Mouse (Mus musculus): ENCODE results near the gene Dcdc2b.

Dcdc2b gene

GRCm38 (mm10) chr4:129614093-129614492 lies at the start of gene Dcdc2b:
TSS of gene Dcdc2b (minus strand) at chr4:129614257.
- no peak for DNase-seq (ENCODE audit: low spot score in 2 of 2)

DNA sequence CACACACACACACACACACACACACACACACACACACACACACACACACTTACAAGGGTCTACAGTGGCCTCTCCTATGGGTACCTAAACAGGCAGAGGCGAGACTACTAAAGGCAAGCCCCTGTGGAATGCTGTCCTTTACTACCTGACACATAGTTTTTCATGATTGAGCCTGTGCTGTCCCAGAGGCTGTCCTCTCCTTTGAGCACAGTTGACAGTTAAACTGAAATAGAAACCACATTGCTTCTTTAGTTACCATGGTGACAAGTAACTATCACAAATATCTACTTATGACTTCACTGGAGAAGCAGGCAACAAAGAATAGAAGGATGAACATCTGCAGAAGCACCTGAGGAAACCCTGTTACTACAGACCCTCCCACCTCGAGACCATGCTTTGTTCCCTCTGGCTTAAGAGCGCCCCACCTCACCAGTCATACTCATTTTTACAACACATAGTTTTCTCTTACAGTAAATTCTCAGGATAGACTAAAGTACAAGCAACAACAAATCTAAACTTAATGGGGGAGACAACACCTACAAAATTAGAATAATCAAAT lies 48.3 kb upstream of the Dcdc2b start:
- DNase-seq (ENCODE audit: low spot score in 2 of 2), result no peak

GRCm38 (mm10) chr4:129661584-129661983 lies 47.5 kb upstream of the Dcdc2b start:
- no peak for DNase-seq (ENCODE audit: low spot score in 2 of 2)

DNA sequence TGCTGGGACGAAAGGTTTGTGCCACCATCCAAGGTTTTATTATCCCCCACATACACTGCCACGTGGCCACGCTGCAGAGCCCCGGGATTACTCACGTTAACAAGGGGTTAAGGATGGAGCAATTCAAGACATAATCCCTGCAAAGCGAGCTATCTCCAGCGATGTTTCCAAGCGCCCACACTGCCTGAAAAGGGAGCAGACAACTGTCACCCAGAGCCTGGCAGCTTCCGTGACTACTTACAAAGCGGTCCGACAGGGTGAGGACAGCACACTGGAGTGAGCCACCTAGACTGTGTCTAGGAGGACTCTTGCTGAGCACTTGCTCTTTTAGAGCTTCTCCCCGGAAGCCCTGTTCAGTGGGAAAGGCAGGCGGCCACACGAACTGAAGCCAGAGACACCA lies 40.7 kb upstream of the Dcdc2b start:
- no peak for DNase-seq (ENCODE audit: low spot score in 2 of 2)

GRCm38 (mm10) chr4:129650359-129650758 lies 36.3 kb upstream of the Dcdc2b start:
- DNase-seq (ENCODE audit: low spot score in 2 of 2), result no peak

DNA sequence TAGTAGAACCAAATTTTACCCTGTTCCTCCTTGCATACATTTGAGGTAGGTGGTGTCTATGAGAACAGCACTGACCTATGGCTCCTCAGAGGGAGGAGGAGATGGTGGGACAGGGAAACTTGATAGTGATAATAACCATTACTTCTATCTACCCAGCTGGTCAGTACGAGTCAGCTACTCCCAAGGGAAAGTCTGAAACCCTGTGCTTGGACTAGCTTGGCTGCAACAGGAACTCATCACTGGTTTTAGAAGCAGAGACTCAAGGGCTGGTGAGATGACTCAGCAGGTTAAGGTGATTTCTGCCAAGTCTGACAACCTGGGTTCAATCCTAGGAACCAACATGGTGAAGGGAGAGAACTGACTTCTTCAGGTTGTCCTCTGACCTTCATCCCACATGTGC lies 34.6 kb upstream of the Dcdc2b start:
- no peak for DNase-seq (ENCODE audit: low spot score in 2 of 2)

- DNase-seq (ENCODE audit: low spot score in 2 of 2), result no peak
These were observed 31.1 kb upstream of the Dcdc2b start for GRCm38 (mm10) chr4:129645204-129645603.

GRCm38 (mm10) chr4:129641756-129642155 lies 27.7 kb upstream of the Dcdc2b start:
- DNase-seq (ENCODE audit: low spot score in 2 of 2), result no peak

DNA sequence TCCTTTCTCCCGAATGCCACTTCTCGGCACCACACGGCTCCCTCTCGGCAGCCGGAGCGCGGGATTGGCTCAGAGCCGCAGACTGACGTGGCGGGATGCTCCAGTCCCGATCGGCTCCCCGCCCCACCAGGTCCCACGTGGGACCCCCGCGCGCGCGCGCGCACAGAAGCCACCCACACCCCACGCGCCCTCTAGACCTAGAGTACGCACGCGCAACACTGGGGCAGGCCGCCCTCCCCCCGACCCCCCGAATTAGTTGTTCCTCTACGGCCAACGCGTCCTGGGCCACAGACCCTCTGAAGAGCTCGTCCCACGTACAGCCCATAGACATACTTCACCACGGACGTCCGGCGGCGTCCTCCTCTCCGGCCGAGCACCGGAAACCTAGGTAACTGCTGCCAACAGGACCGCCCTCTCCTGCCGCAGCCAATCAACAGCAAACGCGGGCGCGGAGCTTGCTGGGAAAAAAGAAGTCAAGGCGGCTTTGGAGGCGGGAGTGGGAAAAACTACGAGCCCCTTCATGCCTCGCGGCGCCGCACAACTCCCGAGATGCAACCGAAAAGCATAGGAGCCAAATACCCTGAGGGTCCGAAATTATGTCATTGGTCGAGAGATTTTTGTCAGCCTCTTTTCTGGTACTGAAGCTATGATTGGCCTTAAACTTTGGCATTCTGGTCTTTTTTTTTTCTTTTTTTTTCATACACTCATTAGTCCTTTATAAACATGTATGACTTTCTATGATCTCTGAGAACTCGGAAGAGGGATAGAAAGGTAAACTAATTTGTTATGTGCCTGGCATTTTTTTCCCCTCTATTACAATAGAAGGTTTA lies 26.8 kb upstream of the Dcdc2b start, which contains the start of gene Txlna:
Txlna (minus strand) TSS at position 428 of the 830 bp plus-strand sequence.
- peak; percentile 91 to 93 for DNase-seq (ENCODE audit: low spot score in 2 of 2)

DNA sequence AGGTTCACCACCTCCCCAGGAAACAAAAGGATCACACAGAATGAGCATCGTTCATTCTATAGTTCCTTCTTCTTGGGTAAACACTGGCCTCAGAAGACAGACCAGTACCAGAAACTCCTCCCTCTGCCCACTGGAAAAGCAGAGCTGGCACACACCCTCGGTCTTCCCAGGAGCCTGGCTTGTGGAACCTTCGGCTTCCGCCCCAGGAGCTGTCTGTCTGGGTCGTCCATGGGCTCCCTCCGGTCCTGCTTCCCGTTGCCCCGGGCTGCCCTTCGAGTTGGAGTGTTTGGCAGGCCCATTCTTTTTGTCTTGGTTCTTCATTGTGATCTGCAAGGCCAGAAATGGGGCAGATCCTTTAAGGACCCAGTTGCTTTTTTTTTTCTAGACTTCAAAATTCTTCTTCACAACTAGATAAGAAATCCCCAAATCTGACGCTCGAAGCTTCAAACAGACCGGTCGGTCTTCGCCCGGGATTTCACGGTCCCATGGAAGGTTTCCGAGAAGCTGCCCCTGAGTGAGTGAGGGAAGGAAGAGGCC lies 26.1 kb upstream of the Dcdc2b start:
- DNase-seq (ENCODE audit: low spot score in 2 of 2), result no peak

DNA sequence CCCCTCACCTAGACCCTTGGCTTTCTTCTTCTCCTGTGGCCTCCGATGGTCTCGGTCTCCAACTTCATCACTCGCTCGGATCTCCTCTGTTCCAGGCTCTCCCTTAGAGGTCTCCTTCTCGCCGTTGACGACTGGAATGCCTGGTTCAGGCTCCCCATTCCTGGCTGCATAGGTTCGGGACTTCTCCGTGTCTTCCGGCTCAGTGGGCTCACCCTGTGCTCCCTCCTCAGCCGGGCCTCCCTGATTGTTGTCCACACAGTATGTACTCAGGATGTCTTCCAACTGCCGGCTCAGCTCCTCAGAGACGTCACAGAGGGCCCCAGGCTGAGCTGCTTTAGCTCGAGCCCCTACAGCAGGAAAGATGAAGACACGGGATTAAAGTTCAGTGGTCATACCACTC lies 25.2 kb upstream of the Dcdc2b start:
- DNase-seq (ENCODE audit: low spot score in 2 of 2), result no peak

DNA sequence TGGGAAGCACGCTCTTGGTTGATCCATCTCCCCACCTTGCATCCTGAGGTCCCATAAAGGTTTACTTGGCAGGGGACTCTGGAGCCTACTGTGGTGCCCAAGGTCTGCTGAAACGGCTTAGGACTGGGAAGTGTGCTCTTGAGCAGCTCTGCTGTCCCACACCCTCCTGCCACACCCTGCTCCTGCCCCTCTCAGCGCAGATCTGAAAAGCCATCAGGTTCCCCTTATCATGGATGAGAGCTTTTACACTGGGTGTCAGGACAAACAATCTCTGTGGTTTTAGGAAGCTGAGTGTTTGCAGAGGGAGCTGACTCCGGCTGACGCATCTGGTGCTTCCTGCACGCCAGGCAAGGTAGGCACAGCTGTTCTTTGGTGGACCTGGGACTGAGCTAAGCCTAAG lies 19.8 kb upstream of the Dcdc2b start:
- DNase-seq (ENCODE audit: low spot score in 2 of 2), result no peak

- no peak for DNase-seq (ENCODE audit: low spot score in 2 of 2)
These were observed 17.8 kb upstream of the Dcdc2b start for GRCm38 (mm10) chr4:129631867-129632266.

DNA sequence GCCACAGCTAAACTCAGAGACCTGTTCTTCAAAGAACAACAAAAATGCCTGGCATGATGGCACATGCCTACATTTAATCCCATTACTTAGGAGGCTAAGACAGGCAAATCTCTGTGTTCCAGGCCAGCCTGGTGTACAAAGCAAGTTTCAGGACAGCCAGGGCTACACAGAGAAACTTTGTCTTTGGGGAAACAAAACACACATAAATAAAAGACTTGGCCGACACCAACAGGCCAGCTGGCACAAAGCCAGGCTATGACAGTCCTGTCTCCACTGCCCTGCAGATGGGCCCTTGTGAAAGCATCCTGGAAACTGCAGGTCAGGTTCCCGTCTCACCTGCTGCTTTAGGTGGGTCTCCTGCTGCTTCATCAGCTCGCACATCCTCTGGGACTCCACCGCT lies 16.9 kb upstream of the Dcdc2b start:
- DNase-seq (ENCODE audit: low spot score in 2 of 2), result no peak

DNA sequence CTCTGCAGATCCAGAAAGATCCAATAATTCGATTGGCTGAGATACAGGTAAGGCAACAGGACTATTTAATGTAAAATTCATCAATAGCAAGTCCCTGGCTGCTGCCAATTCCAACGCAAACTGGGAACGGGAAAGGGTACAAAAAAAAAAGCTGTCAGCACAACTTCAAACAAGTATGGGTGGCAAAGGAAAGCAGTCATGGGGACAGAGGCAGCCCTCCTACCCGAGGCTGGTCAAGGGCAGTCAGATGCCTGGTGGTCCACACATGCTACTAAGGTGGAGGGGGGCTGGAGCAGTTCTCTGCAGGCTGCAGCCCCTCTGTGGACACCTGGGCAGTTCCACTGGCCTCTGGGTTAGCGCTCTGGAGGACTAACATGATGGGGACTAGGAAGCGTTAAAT lies 12.0 kb upstream of the Dcdc2b start:
- DNase-seq (ENCODE audit: low spot score in 2 of 2), result no peak

DNA sequence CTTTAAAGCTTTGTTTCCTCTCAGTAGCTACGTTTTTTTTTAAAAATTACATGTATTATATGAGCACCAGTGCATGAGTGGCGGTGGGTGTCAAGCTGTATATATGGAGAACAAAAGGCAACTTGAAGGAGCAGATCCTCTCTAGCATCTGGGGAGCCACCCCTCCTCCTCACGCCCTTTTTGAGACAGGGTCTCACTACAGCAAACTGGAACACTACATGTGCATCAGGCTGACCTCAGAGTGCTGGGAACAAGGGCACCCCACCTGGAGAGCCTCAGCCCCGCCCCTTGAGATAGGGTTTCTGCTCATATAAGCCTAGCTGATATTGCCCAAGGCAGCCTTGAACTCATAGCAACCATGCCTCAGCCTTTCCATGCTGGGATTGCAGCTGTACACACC lies 11.4 kb upstream of the Dcdc2b start:
- DNase-seq (ENCODE audit: low spot score in 2 of 2), result no peak

GRCm38 (mm10) chr4:129625029-129625370 lies 10.9 kb upstream of the Dcdc2b start:
- DNase-seq (ENCODE audit: low spot score in 2 of 2), result peak; percentile 30 to 73

DNA sequence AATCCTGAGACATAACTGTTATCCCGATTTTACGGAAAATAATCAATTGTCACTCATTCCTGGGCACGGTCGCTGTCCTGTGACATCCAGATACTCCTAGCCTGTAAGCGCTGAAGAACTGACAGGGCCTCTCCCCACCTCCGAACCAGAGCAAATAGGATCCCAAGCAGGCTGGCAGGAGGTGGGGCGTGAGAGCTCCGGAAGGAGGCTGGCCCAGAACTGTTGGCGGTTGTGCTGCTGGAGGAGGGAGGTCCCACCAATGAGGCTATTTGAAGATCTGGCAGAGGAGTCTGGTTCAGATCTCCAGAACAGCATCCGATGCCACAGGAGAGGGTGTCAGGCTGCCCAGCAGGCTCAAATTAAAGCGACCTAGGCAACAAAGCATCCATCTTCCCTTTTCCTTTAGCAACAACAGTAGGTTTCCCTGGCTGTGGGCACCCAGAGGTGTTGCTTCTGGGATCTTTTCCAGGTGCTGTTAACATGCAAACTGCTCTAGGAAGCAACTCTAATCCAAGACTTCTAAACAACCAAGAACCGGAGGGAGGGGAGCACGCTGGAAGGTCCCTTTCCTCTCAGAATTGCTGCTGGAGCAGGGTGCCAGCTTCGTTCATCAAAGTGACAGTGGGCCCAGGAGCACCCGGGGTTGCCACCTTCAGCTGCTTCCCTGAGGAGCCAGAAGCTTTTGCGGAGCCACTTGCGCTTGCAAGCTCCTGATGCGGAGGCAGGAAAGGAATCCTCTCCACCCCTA lies 10.4 kb upstream of the Dcdc2b start:
- peak; percentile 82 to 83 for DNase-seq (ENCODE audit: low spot score in 2 of 2)

DNA sequence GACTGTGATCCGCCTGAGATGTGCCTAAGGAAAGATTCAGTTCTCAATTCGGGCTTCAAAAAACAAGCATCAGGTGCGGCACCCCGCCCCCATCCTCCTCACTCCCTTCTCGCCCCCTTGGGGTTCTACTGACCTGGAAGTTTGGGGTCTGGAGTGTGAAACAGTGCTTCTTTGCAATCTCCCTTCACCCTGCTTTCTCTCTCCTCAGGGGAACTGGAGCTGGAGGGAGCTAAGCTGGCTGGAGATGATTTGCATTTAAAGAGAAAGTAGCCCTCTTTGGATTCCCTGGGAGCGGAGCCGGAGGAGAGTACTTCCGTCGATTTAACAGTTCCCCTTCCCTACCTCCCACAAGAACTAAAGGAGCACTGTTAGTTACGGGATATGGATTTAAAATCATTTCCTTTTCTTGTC lies 9.6 kb upstream of the Dcdc2b start, which contains the start of gene Ccdc28b:
Ccdc28b (minus strand) TSS at position 267 of the 411 bp plus-strand sequence.
- no peak for DNase-seq (ENCODE audit: low spot score in 2 of 2)

DNA sequence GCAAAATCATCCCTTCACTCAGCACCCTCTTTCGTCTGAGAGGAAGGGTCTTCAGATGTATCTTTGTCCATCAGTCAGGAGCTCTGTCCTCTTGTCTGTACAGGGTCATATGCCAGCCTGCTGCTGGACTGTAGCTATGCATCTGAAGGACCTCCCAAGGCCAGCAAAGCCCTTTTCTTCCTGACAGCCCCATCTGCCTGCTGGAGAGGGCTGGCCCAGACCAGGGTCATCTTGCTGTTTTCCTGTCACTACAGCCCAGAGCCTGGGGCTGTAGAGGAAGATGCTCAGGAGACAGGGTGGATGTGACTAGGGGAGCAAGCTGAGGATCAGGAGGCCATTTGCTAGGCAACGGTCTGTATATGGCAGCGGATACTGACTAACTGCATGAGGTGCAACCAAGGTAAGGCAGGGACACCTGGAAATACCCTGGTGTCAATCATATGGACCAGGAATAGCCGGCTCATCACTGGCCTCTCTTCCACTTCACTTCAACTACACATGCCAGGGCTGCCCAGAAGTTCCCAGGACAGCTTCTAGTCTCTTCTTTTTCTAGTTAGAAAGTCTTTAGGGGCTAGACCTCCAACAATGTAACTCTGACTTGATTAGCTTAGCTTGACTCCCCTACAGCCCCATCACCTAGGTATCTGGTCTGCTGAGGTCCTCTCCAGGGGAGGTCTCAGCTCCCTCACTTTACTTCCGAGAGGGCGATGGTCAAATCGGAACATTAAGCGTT lies 8.9 kb upstream of the Dcdc2b start:
- DNase-seq (ENCODE audit: low spot score in 2 of 2), result no peak

- DNase-seq (ENCODE audit: low spot score in 2 of 2), result no peak
These were observed 8.2 kb upstream of the Dcdc2b start for GRCm38 (mm10) chr4:129622120-129622802.

Data from natural killer cell, adult 2 months (primary cell).